Mouse (Mus musculus) embryonic facial prominence, embryonic 14.5 days (tissue): ENCODE measurements at regions not wholly inside any gene's neighbourhood (a gene's known extent, or its start where the extent isn't known, plus 50 kb on each side); places are given as distances from the start of the nearest gene placed in this dataset.

ENCODE experiments used
- ATAC-seq: fragments of 200-750 bp; cut with Nextera tagmentation; 2 replicates; pipeline ENCODE4 v1.8.0; 2017; ENCODE audit warnings: low read depth, moderate number of reproducible peaks, moderate TSS enrichment
- DNase-seq: peaks from one replicate; pipeline ENCODE4 v3.0.0-alpha.2; 2015; ENCODE audit warnings: low spot score
- H3K27ac ChIP-seq: fragments of 300-500 bp; sonication (generic); replicated peaks from 2 replicates; pipeline ENCODE4 v1.5.1; 2014; ENCODE audit warnings: low read depth, mild to moderate bottlenecking, low read length, moderate library complexity
- H3K27me3 ChIP-seq: fragments of 300-500 bp; sonication (generic); replicated peaks from 2 replicates; pipeline ENCODE4 v1.6.1; 2014; ENCODE audit warnings: low read length; ENCODE audit not compliant: control insufficient read depth, insufficient read depth
- H3K36me3 ChIP-seq: fragments of 300-500 bp; sonication (generic); 2 replicates; pipeline ENCODE4 v1.6.1; 2014; ENCODE audit warnings: low read length, mixed read lengths; ENCODE audit not compliant: control insufficient read depth, insufficient read depth
- H3K4me1 ChIP-seq: fragments of 300-500 bp; sonication (generic); 2 replicates; pipeline ENCODE4 v1.6.1; 2014; ENCODE audit warnings: antibody characterized with exemption, low read length; ENCODE audit not compliant: control insufficient read depth, insufficient read depth
- H3K4me2 ChIP-seq: fragments of 300-500 bp; sonication (generic); 2 replicates; pipeline ENCODE4 v1.6.1; 2014; ENCODE audit warnings: low read depth, mild to moderate bottlenecking, low read length, moderate library complexity, mixed read lengths
- H3K4me3 ChIP-seq: fragments of 300-500 bp; sonication (generic); 2 replicates; pipeline ENCODE4 v1.5.1; 2014; ENCODE audit warnings: low read depth, mild to moderate bottlenecking, low read length
- H3K9ac ChIP-seq: fragments of 300-500 bp; sonication (generic); 2 replicates; pipeline ENCODE4 v1.6.1; 2014; ENCODE audit warnings: low read depth, mild to moderate bottlenecking, low read length, moderate library complexity, mixed read lengths
- H3K9me3 ChIP-seq: fragments of 300-500 bp; sonication (generic); 2 replicates; pipeline ENCODE4 v1.6.1; 2016; ENCODE audit warnings: low read length; ENCODE audit not compliant: control insufficient read depth
- WGBS: fragments of 180-500 bp; shearing (Covaris S2); extraction: QIAGEN DNeasy Blood & Tissue Kit; methylation state at CpG from one replicate; pipeline ENCODE4 v1.1.7; 2014; 5-methylcytosine and 5-hydroxymethylcytosine counted together

DNA sequence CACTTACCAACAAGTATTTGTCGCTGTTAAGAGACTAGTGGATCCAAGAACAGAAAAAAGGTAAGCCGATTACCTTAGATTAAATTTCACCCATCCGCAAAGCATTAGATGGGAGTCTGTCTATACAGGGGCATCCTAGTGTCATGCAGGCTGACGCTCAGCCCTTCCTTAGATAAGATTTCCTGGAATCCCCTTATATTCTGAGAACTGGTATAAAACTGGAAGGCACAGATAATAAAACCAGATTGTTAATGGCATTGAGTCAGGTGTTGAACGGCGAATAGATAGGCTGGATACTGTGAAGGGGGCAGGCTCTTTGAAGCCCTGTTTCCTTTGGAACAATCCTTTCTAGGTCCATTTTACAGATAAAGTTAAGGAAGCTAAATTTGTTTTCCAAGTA, 74.1 kb upstream of the Hnrnpk start:
- peaks cover 12% of the 10 kb centered on the region for H3K27me3 ChIP-seq
- no peaks in the 10 kb centered on the region for H3K9me3 ChIP-seq
- no peak overlapping the region for H3K4me3 ChIP-seq
- no peak for ATAC-seq
- no peak overlapping the region for H3K4me2 ChIP-seq
- no peak overlapping the region for H3K9ac ChIP-seq
- 86% methylated on average over 6 of the region's 6 CpGs for WGBS
- no peaks in the 10 kb centered on the region for H3K36me3 ChIP-seq
- H3K27ac ChIP-seq = no peak overlapping the region
- no peak for DNase-seq
- H3K4me1 ChIP-seq = no peaks in the 10 kb centered on the region

DNA sequence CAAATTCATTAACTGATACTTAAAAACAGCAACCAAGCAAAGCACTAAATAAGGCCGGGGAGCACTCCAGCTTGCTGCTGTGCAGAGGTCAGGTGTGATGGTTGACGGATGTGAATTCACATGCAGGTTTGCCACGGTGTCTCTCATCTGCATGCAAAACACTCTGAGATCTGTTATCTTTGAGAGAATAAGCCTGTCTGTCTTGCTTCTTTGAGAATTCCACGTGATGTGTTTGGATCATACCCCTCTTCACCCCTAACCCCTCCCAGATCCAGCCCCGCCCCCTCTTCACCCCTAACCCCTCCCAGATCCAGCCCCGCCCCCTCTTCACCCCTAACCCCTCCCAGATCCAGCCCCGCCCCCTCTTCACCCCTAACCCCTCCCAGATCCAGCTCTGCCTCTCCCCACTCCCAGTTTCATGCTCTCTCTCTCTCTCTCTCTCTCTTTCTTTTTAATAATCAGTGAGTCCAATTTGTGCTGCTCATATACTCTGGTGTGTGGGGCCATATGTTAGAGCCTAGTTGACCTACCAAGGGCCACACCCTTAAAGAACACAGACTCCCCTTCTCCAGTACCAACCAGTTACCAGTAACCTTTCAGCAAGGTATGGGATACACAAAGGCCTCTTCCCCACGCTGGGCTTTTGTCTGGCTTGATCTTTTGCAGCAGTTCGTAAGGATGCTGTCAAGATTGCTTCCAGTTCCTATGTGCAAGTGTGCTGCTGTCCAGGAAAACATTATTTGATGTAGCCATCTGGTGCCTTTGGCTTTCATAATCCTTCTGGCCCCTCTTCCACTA, 73.1 kb upstream of the Hnrnpk start:
- peaks cover 21% of the 10 kb centered on the region for H3K27me3 ChIP-seq
- no peak overlapping the region for H3K9ac ChIP-seq
- ATAC-seq (no peak), DNase-seq (no peak)
- no peak overlapping the region for H3K4me3 ChIP-seq
- no peak overlapping the region for H3K27ac ChIP-seq
- H3K9me3 ChIP-seq = no peaks in the 10 kb centered on the region
- H3K4me2 ChIP-seq = no peak overlapping the region
- no peaks in the 10 kb centered on the region for H3K4me1 ChIP-seq
- no peaks in the 10 kb centered on the region for H3K36me3 ChIP-seq
- 52% methylated on average over 7 of the region's 9 CpGs for WGBS

DNA sequence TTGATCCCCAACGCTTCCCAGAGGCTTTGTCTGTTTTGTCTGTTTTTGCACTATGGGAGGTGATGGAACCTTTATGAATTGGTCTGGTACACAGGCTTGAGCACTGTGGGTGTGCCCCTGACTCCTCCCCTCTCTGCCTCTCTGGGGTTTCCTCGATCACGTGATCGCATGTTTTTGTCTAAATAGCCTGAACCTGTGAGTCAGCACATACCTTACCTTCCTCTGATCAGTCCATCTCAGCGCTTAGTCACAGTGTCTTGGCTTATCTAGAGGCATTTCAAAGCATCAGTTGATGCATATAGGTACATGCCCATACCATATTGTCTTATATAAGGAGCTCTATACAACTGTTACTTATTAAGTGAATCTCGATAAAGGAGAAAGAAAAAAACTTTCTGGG, 72.4 kb upstream of the Hnrnpk start:
- ATAC-seq (no peak), DNase-seq (peak; percentile 28)
- no peaks in the 10 kb centered on the region for H3K4me1 ChIP-seq
- no peak overlapping the region for H3K4me2 ChIP-seq
- H3K9me3 ChIP-seq = no peaks in the 10 kb centered on the region
- H3K27ac ChIP-seq = no peak overlapping the region
- no peak overlapping the region for H3K4me3 ChIP-seq
- H3K27me3 ChIP-seq = peaks cover 29% of the 10 kb centered on the region
- WGBS = 39% methylated on average over 6 of the region's 6 CpGs
- no peak overlapping the region for H3K9ac ChIP-seq
- H3K36me3 ChIP-seq = no peaks in the 10 kb centered on the region

DNA sequence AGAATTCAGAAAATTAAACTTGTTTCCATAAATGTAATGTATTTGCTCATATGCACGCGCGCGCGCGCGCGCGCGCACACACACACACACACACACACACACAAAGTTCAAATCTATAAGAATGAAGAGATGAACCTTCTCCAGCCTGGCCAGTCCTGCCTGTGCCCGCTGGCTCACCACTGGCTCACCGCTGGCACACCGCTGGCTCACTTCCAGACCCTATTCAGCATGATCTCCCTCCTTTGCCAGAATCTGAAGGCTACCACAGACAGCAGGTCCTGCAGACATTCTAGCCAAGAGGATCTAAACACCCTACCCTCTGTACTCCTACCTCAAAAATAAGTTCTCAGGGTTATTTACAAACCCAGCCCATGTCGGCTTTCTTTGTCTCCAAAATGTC, 69.3 kb upstream of the Hnrnpk start:
- no peaks in the 10 kb centered on the region for H3K36me3 ChIP-seq
- no peak for DNase-seq
- peaks cover 34% of the 10 kb centered on the region for H3K27me3 ChIP-seq
- H3K9ac ChIP-seq = no peak overlapping the region
- no peak overlapping the region for H3K4me3 ChIP-seq
- H3K27ac ChIP-seq = no peak overlapping the region
- H3K9me3 ChIP-seq = 0 out of 2 replicates have a peak, but pooled peaks cover 4% of the 10 kb centered on the region
- no peaks in the 10 kb centered on the region for H3K4me1 ChIP-seq
- no peak for ATAC-seq
- 81% methylated on average over 14 of the region's 14 CpGs for WGBS
- no peak overlapping the region for H3K4me2 ChIP-seq

DNA sequence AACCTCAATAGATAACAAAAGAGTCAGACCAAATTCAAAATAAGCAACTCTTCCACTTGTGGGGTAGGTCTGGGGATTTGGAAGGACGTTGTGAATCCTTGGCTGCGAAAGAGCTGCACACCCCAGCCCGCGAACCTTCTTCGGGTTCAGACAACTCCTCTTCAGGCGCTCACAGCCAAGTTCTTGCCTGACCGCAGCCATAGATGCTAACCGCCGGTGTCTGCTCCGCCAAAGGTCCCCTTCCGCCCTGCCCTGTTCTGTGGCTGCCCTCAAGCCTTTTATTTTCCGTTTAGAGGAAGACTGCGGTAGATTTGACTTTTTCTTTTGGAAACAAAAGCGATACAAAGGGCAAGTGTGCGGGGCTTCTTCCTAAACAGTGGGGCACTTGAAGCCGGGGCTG, 68.6 kb upstream of the Hnrnpk start:
- 8% methylated on average over 16 of the region's 16 CpGs for WGBS
- H3K4me3 ChIP-seq = peak overlapping the region; percentile 19

DNA sequence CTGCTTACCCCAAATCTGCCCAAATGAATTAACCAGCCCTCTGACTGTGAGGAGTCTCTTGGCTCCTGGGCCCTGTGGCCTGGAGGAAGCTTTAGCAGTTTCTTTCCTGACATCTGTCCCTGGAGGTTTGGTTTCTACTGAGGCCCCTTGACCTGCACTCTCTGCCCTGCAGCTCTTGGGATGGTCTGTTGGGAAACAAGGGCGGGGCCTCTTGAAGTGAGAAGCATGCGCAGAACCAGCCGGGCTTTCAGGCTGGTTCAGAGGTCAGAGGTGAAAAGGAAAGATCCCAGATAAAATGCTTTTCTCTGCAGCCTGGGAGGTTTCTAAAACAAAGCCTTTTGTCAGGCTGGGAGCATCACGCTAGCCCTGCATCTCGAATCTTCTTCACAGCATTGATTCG, 66.6 kb upstream of the Hnrnpk start:
- peaks cover 34% of the 10 kb centered on the region for H3K27me3 ChIP-seq
- H3K9me3 ChIP-seq = 0 out of 2 replicates have a peak, but pooled peaks cover 4% of the 10 kb centered on the region
- no peak overlapping the region for H3K4me3 ChIP-seq
- no peaks in the 10 kb centered on the region for H3K4me1 ChIP-seq
- H3K4me2 ChIP-seq = no peak overlapping the region
- no peak overlapping the region for H3K9ac ChIP-seq
- H3K36me3 ChIP-seq = no peaks in the 10 kb centered on the region
- DNase-seq = no peak
- WGBS = 22% methylated on average over 6 of the region's 6 CpGs
- ATAC-seq = no peak
- no peak overlapping the region for H3K27ac ChIP-seq

More for the DNA sequence above, 68.6 kb upstream of the Hnrnpk start:
- H3K9me3 ChIP-seq = 0 out of 2 replicates have a peak, but pooled peaks cover 4% of the 10 kb centered on the region
- H3K4me2 ChIP-seq = peak overlapping the region; percentile 49
- H3K27ac ChIP-seq = no peak overlapping the region
- no peaks in the 10 kb centered on the region for H3K36me3 ChIP-seq
- peaks cover 34% of the 10 kb centered on the region for H3K27me3 ChIP-seq
- ATAC-seq (no peak), DNase-seq (no peak)
- H3K4me1 ChIP-seq = no peaks in the 10 kb centered on the region
- no peak overlapping the region for H3K9ac ChIP-seq

DNA sequence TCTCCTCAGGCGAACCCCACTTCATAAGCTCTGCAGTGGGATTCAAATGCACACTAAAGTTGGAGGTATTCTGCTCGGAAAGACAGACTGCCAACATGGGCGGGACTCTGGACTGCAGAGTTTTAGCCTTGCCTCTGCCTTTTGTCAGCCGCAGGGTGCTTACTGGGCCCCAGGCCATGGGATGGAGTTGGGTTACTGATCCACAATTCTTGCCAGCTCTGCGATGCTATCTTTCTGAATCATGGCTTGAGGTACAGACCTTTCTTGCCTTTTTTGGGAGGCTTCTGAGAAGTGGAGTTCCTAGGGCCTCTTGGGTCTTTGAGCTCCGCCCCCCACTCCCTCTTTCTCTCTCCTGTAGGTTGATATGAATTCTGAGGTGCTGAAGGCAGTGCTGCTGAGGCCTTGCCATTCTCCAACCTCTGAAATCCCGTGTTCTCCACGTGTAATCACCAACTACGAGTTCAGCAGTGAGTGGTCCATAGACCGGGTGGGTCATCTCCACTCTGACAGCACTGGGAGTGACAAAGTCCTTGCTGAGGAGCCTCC, 64.0 kb upstream of the Hnrnpk start:
- 76% methylated on average over 10 of the region's 10 CpGs for WGBS
- H3K27ac ChIP-seq = 0 out of 2 replicates have a peak overlapping the region, but pooled peaks have one; percentile 16
- no peak overlapping the region for H3K4me3 ChIP-seq
- H3K4me1 ChIP-seq = no peaks in the 10 kb centered on the region
- peaks cover 22% of the 10 kb centered on the region for H3K27me3 ChIP-seq
- no peaks in the 10 kb centered on the region for H3K36me3 ChIP-seq
- ATAC-seq (0 out of 2 replicates have a peak, but pooled peaks have one; percentile 26), DNase-seq (peak; percentile 48)
- no peak overlapping the region for H3K4me2 ChIP-seq
- H3K9me3 ChIP-seq = 0 out of 2 replicates have a peak, but pooled peaks cover 4% of the 10 kb centered on the region
- H3K9ac ChIP-seq = no peak overlapping the region

DNA sequence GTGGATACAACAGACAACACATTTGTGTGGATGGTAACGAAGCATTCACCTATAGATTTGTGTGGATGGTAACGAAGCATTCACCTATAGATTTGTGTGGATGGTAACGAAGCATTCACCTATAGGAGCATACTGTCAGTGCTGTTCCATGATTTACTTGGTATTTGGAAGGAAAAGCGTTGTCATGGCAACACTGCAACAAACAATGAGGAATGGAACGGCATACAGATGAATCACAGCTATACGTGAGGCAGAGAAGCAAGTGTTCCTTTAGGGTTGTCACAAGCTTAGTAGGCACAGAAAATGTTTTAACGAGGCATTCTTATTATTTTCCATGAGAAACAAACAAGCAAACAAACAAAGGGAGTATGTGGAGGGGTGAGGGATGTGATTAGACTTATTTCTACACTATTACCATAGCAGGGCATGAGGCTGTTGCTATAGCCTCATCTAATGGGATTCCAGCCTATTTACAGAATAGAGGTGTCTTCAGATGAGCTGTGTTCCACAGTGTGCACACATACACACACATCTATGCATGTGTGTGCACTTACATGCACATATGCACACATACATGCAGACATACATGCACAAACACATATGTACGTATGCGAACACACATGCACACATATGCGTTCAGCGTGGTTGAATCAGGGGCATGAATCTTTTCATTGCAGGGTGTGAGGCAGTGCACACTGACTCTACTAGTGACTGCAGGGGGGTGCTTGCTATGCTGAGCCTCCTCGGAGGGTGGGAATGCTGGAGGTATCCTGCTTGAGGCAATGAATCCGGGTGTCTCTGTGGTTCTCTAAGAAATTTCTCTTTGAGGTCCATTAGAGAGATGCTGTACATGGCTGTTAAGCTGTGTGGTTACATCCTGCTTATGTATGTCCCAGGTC, 62.3 kb upstream of the Hnrnpk start:
- no peak overlapping the region for H3K27ac ChIP-seq
- no peaks in the 10 kb centered on the region for H3K36me3 ChIP-seq
- no peak for ATAC-seq
- H3K27me3 ChIP-seq = 0 out of 2 replicates have a peak, but pooled peaks cover 5% of the 10 kb centered on the region
- WGBS = 77% methylated on average over 13 of the region's 13 CpGs
- H3K4me1 ChIP-seq = no peaks in the 10 kb centered on the region
- H3K4me2 ChIP-seq = no peak overlapping the region
- no peak overlapping the region for H3K4me3 ChIP-seq
- H3K9ac ChIP-seq = no peak overlapping the region
- H3K9me3 ChIP-seq = 0 out of 2 replicates have a peak, but pooled peaks cover 4% of the 10 kb centered on the region
- DNase-seq = no peak
